Mouse (Mus musculus) inflammation-experienced regulatory T-cells, adult 6 months (primary cell): ENCODE data around the gene Sfmbt1. TPM values are rescaled to one million over a fixed set of nuclear protein-coding genes. Genes with fewer than 3 reads are reported as not detected.
A peak's percentile ranks its signal among the peaks of the same experiment; 100 is the strongest.
"Not testable (repeated sequence)": the region's sequence is repeated elsewhere in the genome, so short reads cannot be mapped to it uniquely, and the experiment has no call there.

ENCODE experiments used
- ATAC-seq: one replicate; pipeline ENCODE4 v1.8.0; 2017
- polyA plus RNA-seq, 3 experiments: library from polyadenylated mRNA; unstranded; fragments of 100-300 nt; shearing (Covaris generic); gene quantifications; one replicate each; pipeline ENCODE4 v1.2.1; 2017

The Sfmbt1 gene
- polyA plus RNA-seq, 3 experiments from 2014 or later: 7.1 to 9.9 (median 9.4) TPM

DNA sequence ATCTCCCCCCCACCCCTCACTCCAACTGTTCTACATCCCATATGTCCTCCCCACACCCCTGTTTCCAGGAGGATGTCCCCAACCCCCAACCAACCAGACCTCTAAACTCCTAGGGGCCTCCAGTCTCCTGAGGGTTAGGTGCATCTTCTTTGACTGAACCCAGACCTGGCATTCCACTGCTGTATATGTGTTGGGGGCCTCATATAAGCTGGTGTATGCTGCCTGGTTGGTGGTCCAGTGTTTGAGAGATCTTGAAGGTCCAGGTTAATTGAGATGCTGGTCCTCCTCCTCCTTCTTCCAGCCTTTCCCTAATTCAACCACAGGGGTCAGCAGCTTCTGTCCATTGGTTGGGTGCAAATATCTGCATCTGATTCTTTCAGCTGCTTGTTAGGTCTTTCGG lies 4.0 kb downstream of the Sfmbt1 start:
- not testable (repeated sequence) for ATAC-seq

DNA sequence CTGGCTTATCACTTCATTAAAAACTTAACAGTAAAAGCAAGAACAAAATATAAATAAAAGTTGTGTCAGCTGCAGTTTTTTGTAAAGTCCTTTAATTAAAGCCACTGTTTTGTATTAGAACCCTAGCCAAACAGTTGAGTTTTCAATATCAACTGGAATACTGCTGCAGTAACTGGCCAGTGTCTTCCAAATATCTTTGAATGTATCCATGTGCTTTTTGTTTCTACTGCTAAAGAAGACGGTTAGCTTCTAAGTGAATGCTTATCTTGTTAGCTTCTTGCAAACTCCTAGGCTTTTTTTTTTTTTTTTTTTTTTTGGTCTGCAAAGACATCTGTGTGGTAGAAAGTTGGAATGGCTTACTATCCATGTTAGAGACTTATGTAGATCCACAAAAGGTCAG lies 4.9 kb downstream of the Sfmbt1 start:
- no peak for ATAC-seq

DNA sequence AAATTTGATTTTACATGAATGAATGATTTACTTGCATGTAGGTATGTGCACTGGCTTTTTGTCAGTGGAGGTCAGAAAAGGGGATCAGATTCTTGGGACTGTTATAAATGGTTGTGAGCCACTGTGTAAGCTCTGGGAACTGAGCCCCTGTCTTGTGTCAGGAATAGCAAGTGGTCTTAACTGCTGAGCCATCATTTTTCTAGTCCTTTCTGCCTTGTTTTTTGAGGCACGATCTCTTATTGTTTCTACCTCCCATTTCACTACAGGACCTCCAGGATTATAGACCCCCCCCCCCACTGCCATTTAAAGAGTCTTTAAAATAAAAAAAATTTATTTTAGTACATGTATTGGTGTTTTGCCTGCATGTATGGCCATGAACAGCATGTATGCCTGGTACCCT lies 7.2 kb downstream of the Sfmbt1 start:
- ATAC-seq: no peak

DNA sequence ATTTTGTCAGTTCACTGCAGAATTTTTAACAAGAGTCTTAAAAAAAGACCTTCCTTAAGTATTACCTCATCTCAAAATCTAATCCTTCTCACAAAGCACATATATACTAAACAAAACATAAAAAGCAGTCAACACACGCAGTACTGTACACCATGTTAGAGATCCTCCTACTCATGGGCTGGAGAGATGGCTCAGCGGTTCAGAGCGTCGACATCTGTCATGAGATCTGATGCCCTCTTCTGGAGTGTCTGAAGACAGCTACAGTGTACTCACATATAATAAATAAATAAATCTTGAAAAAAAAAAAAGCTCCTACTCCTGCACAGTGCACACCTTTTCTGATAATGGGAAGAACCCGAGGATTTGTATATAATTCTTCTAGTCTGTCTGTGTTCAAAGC lies 7.8 kb downstream of the Sfmbt1 start:
- ATAC-seq: no peak

DNA sequence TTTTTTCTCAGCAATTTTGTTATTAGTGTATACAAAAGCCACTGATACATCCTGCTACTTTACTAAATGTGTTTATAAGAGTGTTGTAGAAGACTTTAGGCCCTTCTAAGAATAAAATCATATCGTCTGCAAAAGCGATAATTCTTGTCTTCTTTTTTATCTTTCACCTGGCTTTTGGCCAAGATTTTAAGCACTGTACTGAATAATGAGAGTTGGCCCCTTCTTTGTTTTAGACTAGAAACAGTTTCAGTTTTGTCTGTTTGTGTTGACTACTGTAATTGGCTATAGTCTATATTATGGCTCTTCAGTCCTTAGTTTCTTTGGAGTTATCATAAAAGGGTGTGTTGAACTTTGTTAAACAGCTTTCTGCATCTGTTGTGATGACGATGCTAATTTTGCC lies 17.2 kb downstream of the Sfmbt1 start:
- ATAC-seq: peak; percentile 41

DNA sequence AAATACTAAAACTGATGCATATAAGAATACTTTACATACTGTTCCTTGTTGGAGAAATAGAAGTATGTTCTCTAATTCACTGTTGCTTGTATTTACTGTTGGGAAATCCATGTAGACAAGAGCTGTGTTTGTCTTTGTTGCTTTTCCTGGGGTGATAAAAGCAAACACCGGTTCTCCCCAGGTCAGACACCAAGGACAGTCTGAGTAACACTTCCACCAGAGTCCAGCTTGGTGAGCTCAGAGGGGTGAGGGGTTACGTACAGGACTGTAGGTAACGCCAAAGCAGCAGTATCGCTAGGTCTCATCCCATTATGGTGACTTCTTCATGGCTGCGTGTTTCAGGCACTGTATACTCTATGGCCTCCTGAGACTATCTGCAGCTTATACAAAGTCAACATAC lies 20.0 kb downstream of the Sfmbt1 start:
- no peak for ATAC-seq

DNA sequence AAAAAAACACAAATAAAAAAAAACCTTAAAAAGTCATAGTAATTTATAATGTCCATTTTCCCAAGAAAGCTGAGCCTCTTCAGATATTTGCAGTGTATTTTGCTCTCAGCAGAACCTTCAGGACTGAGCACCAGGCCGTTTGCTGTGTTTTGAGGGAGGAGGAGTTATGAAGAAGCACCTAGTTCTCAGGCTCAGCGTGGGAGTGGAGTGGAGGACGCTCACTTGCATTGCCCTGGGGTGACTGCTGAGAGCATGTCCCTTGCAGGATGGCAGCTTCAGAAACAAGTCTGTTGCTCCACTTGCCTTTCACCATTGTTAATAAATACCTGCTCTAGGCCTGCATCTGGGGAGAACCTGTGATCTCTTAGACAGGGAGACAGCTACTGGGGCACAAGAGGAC lies 21.2 kb downstream of the Sfmbt1 start:
- peak; percentile 57 for ATAC-seq

DNA sequence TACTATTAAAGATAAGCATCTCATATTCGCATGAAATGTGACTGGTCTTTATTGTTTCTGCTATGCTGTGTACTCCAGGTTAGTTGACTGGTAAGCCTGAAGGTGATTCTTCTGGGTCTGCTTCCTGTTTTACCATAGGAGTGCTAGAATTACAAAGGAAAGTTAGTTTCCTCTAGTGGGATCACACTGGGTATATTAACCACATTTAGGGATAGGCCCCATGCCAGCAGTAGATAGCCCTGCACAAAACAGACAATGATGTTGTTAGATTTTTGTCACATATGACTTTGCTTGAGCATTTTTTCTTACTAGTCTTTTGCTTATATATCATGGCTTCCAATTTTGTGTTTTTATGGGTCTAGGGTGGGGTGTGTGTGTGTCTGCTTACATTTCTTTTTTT lies 21.8 kb downstream of the Sfmbt1 start:
- peak; percentile 25 for ATAC-seq

DNA sequence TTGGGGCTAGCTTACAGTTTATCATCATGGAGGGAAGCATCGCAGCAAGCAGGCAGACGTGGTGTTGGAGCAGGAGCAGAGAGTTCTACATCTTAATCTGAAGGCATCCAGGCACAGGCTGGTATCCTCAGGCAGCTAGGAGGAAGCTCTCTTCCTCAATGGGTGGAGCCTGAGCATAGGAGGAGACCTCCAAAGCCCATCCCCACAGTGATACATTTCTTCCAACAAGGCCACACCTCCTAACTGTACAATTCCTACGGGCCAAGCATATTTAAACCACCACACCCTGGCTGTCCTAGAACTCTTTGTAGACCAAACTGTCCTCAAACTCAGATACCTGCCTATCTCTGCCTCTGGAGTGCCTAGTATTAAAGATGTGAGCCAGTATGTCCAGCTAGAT lies 29.2 kb downstream of the Sfmbt1 start:
- no peak for ATAC-seq

DNA sequence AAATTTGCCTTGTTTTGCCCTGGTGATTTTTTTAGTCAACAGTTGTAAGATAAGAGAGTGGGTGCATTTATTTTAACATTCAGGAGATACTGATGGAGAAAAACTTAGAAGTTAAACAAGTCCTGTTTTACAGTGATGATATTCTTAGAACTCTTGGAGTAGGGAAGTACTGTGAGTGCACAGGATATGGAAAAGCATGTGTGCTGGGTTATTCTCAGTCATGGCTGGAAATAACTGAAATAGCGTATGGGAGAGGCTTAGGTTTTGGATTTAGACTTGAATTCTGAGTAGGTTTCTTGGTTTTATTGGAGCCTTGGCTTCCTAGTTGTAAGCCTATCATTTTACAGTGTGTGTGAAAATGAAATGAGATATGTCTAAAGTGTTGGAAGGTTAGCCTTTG lies 31.5 kb downstream of the Sfmbt1 start:
- ATAC-seq: no peak

DNA sequence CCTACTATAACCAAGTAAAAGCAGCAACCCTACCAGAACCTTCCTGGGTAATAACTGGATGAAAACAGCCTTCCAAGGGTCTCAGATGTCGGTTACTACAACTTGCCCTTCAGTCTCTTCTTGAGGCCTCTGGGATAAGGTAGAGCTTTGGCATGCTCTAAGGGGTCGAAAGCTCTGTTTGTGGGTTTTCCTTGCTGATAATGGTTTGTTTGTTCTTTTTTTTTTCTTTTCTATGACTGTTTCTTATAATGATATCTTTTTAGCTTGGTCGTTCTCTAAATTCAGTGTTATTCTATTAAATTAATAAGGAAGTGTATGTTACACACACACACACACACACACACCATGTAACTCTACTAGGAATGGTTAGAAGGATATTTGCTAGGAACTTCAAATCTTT lies 42.6 kb downstream of the Sfmbt1 start:
- ATAC-seq: no peak

DNA sequence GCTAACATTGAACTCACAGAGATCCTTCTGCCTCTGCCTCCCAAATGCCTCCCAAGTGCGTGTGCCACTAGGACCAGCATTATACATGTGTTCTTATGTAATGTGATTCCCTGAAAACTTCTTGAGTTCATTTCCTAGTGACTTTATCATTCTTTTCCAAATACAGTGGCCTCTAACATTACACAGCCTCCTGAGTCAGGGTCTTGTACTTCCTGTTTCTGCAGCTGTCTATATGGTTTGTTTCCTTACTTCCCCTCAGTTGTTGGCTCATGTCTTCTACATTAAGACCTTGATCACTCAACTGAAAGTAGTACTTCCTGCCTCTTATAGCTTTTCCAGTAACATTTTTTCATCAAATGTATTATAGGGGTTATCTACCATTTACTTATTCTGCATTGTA lies 46.6 kb downstream of the Sfmbt1 start:
- no peak for ATAC-seq

DNA sequence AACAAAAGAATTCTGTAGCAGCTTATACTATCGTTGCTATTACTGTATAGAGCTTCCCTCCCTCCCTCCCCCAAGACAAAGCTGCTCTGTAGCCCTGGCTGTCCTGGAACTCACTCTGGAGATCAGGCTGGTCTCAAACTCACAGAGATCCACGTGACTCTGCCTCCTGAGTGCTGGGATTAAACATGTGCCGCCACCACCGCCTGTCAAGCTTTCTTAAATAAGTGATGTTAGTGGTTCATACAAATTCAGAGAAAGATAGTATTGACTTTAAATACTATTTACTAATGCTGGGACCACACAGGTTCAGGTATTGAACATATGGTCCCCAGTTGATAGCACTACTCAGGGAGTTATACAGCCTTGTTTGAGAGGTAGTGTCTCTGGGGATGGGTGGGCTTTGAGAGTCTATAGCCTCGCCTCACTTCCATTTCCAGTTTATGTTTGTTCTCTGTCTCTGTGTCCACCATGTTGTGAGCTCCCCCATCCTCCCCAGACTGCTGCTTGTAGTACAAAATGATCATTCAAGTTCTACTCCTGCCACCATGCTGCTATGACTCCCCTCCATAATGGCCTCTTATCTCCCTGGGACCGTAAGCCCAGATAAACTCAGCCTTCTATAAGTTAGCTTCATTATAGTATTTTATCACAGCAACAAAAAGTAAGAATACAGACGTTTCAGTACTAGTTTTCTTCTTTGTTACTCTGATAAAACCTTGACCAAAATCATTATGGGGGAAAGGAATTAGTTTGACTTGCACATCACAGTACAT lies 47.7 kb downstream of the Sfmbt1 start:
- ATAC-seq: no peak

DNA sequence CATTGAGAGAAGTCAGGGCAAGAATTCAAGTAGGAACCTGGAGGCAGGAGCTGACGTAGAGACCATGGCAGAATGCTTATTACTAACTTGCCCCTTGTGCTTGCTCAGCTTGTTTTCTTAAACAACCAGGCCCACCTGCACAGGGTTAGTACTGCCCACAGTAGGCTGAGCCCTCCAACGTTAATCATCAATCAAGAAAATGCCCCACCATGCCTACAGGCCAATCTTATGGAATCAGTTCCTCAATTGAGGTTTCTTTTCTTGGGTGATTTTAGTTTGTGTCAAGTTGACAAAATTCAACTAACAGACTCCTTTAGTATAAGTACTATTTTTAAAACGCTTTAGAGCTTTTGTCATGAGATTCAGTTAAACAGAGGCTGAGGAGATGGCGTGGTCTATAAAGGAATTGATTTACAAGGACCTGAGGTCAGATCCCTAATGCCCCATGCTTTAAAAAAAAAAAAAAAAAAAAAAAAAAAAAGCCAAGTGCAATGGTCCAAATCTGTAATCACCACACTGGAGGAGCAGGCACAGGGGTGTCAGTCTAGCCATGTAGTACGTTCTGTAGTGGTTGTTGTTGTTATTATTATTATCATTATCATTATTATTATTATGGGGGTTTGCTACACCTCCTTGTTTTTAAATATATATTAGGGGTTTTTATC lies 48.4 kb downstream of the Sfmbt1 start:
- ATAC-seq: no peak

DNA sequence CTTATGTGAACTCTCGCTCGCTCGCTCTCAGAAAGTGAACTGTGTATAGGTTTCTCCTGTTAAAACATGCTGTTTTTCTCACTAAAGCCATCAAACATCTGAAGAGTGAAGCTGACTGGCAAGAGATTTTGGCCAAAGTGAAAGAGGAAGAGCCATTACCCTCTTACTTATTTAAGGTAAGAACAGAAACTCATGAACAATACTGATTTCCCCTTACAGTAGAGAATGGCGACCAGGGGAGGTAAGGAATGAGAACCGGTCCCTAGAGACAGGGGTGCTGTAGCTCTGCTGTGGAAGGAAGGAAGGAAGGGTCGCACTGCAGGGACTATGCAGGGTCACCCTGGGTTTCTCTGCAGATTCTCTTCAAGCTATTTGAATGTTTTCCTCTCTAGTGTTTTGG lies 70.0 kb downstream of the Sfmbt1 start:
- ATAC-seq: no peak

DNA sequence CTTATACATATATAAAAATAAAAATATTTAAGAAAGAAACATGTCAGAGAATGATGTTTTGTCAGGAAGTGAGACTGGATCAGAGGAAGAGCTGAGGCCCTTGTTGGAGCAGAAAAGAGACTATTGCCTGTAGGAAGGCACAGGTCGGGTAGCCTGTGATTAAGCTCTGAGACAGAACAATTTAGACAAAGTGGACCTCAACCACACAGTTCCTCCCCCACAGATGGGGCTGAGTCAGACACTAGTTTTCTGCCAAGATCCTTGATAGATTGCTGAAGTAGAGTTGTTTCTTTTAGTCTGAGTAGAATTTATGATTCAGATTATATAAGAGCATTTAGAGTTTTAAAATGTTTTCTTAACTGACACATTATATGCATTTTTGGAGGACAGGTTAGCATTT lies 74.8 kb downstream of the Sfmbt1 start:
- ATAC-seq: no peak

DNA sequence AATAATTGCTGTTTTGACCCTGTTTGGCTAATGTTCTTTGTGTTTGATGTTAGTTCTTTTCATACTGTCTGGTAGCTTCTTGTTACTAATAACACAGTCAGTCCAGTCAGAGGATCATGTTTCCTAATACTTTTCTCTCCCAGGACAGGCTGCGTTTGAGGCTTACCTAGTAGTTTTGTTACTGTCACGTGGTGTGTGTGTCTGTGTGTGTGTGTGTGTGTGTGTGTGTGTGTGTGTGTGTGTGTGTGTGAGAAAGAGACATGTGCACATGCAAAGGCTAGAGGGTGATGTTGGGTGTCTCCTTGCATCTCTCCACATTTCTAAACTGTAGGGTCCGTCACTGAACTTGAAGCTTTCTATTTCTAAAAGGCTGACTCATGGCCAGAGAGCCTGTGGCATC lies 78.2 kb downstream of the Sfmbt1 start:
- ATAC-seq: no peak

DNA sequence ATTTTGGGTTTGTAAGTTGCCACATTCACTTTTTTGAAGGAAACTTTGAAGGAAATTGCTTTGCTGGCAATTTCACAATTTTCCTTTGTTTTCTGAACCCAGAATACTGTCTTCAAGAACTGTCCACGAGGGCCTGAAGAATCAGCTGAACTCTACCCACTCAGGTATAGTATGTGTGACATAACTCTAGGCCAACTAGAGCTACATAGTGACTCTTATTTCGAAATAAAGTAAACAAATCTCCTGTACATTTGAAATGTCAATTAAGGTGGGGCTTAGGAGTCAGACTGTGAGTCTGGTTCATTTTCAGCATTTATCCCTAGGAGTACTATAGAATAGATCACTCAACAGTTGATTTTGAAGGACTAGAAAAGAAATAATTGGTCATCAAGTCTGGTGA lies 87.1 kb downstream of the Sfmbt1 start:
- ATAC-seq: no peak

DNA sequence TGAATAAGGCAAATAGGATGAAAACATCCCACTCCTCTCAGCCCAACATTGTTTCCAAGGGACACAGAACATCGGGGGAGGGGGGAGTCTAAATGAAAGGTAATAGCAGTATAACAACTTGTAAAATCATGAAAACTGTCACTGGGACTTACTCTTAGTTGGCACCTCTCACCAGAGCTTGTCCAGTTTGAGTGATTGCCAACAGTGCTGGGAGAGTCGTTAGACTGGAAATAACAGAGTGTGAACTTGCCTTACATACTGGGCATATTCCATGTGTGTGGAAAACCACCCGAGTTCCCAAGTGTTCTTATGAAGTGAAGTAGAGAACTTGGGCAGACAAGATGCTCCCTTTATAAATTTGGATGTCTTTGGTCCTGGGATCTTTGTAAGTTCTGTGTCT lies 106.5 kb downstream of the Sfmbt1 start:
- ATAC-seq: no peak

DNA sequence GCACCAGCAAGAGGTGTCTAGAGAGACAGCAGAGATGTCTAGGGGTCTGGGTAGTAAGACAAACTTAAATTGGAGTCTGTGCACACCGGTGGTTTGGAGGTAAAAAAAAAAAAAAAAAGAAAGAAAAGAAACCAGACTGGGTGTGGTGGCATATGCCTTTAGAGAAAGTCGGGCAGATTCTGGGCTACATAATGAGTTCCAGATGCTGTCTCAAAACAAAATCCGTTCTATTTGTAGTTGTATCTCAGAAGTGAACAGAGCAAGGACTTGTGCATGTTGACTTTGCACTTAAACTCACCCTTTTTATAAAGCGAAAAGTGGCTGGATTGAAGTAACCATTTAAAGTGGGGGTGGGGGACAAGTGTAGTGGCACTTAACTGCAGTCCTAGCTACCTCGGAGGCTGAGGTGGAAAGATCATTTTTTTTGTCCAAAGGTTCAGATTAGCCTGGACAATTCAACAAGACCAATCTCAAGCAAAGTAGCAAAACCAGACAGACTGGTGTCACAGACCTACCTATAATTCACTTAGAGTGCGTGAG lies 109.9 kb downstream of the Sfmbt1 start:
- ATAC-seq: no peak

DNA sequence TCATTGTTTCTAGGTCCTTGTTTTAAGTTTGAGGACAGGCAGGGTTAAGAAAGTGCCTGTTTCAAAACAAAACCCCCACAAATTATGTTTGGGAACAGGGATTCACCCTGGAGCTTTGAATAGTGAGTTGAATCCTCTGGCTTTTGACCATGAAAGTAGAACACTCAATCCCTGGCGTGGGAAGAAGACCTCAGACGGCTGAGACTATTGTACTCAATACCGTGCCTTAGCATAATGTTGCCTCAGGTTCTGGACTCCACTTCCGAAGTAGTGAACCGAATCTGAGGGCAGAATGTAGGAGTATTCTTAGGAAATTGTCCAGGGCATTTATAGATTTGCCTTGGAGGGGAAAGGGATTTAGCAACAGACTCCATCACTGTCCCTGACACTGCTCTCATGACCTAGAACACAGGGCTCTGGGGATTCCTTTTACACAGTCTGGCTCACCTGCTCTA lies 110.4 kb downstream of the Sfmbt1 start:
- ATAC-seq: no peak

DNA sequence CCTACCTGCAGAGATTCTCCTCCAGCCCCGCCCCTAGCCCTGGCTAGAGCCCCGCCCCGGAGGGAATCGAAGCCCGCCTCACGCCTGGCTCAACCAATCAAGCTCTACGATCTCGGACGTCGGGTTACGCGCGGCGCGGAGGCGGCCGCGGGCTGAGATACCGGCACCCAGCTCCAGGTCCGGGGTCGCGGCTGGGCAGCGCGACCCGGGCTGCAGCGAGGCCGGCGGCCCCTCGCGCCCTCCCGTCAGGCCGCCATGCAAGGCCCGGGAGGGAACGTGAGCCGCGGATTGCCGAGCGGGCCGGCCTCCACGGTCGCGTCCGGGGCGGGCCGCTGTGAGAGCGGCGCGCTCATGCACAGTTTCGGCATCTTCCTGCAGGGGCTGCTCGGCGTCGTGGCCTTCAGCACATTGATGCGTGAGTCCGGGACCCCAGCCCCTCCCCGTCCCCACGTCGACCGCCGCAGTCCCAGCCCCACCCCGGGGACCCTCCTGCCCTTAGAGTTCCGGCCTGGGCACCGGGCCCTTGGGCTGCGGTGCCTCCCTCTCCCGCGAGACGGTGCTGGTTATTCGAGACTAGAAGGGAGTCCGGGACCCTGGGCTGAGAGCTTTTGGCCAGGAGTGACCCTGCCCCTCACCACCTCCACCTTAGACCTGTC lies 111.0 kb downstream of the Sfmbt1 start, which contains the start of gene Tmem110:
Gene Tmem110, plus strand, starts transcription at position 115 of the 656 bp plus-strand sequence.
- peak; percentile 91 for ATAC-seq
